Mouse (Mus musculus) lung, embryonic 16.5 days (tissue): ENCODE results near the gene Tsc22d1. TPM values are rescaled to one million over a fixed set of nuclear protein-coding genes. Genes with fewer than 3 reads are reported as not detected.

Source experiments
- ATAC-seq: fragments of 200-750 bp; cut with Nextera tagmentation; 2 replicates; pipeline ENCODE4 v1.8.0; 2017; ENCODE audit warnings: low read depth, mild to moderate bottlenecking, moderate library complexity
- H3K27ac ChIP-seq: fragments of 300-500 bp; sonication (generic); 2 replicates; pipeline ENCODE4 v1.5.1; 2014; ENCODE audit warnings: mild to moderate bottlenecking, control low read depth, low read length
- H3K27me3 ChIP-seq: fragments of 300-500 bp; sonication (generic); 2 replicates; pipeline ENCODE4 v1.6.1; 2014; ENCODE audit warnings: low read depth, low read length, mixed read lengths; ENCODE audit not compliant: control insufficient read depth, insufficient read depth
- H3K36me3 ChIP-seq: fragments of 300-500 bp; sonication (generic); 2 replicates; pipeline ENCODE4 v1.6.1; 2014; ENCODE audit warnings: low read length; ENCODE audit not compliant: control insufficient read depth, insufficient read depth
- H3K4me1 ChIP-seq: fragments of 300-500 bp; sonication (generic); replicated peaks from 2 replicates; pipeline ENCODE4 v1.6.1; 2014; ENCODE audit warnings: low read length, mixed read lengths; ENCODE audit not compliant: control insufficient read depth, insufficient read depth
- H3K4me2 ChIP-seq: fragments of 300-500 bp; sonication (generic); 2 replicates; pipeline ENCODE4 v1.6.1; 2014; ENCODE audit warnings: low read depth, low read length, control low read depth
- H3K4me3 ChIP-seq: fragments of 300-500 bp; sonication (generic); 2 replicates; pipeline ENCODE4 v1.5.1; 2014; ENCODE audit warnings: mild to moderate bottlenecking, low read length, control low read depth
- H3K9ac ChIP-seq: fragments of 300-500 bp; sonication (generic); 2 replicates; pipeline ENCODE4 v1.6.1; 2014; ENCODE audit warnings: low read length, control low read depth
- H3K9me3 ChIP-seq: fragments of 300-500 bp; sonication (generic); 2 replicates; pipeline ENCODE4 v1.6.1; 2016; ENCODE audit warnings: low read length; ENCODE audit not compliant: control insufficient read depth
- WGBS: fragments of 180-500 bp; shearing (Covaris S2); extraction: QIAGEN DNeasy Blood & Tissue Kit; methylation state at CpG from one replicate; pipeline ENCODE4 v1.1.7; 2014; 5-methylcytosine and 5-hydroxymethylcytosine counted together
- polyA plus RNA-seq: library from polyadenylated mRNA; unstranded; fragments of >200 nt; fragmentation: Nextera tagmentation; extraction: Ambion mirVana; gene quantifications from 2 replicates; pipeline ENCODE4 v1.2.1, GENCODE M21; 2015

Tsc22d1 gene
- polyA plus RNA-seq, 1 experiment from 2014 or later: 737 TPM

GRCm38 (mm10) chr14:76528641-76529040, 113.9 kb downstream of the Tsc22d1 start:
- Histone ChIP-seq H3K9me3 (no peaks in the 10 kb centered on the region), H3K4me2 (no peak overlapping the region), H3K4me3 (no peak overlapping the region), H3K27ac (no peak overlapping the region), H3K36me3 (no peaks in the 10 kb centered on the region), H3K9ac (no peak overlapping the region), H3K4me1 (peaks cover 18% of the 10 kb centered on the region), H3K27me3 (no peaks in the 10 kb centered on the region)
- no peak for ATAC-seq
- 20% methylated on average over 5 of the region's 5 CpGs for WGBS

GRCm38 (mm10) chr14:76531027-76531660, 116.4 kb downstream of the Tsc22d1 start:
- Histone ChIP-seq H3K27me3 (no peaks in the 10 kb centered on the region), H3K9ac (no peak overlapping the region), H3K9me3 (no peaks in the 10 kb centered on the region), H3K27ac (no peak overlapping the region), H3K4me3 (no peak overlapping the region), H3K4me1 (peaks cover 18% of the 10 kb centered on the region), H3K4me2 (no peak overlapping the region), H3K36me3 (no peaks in the 10 kb centered on the region)
- ATAC-seq: no peak
- WGBS: 88% methylated on average over 7 of the region's 7 CpGs

GRCm38 (mm10) chr14:76532257-76533169, 117.8 kb downstream of the Tsc22d1 start:
- H3K36me3 ChIP-seq: no peaks in the 10 kb centered on the region
- H3K27ac ChIP-seq: peak overlapping the region; percentile 12; the same call in 1 of the 2 replicates
- H3K4me1 ChIP-seq: peaks cover 22% of the 10 kb centered on the region
- H3K4me2 ChIP-seq: peak overlapping the region; percentile 41
- ATAC-seq: peak; percentile 57
- peak overlapping the region; percentile 30 for H3K9ac ChIP-seq
- H3K4me3 ChIP-seq: peak overlapping the region; percentile 20
- no peaks in the 10 kb centered on the region for H3K9me3 ChIP-seq
- WGBS: 42% methylated on average over 20 of the region's 20 CpGs
- no peaks in the 10 kb centered on the region for H3K27me3 ChIP-seq

GRCm38 (mm10) chr14:76533170-76533815, 118.5 kb downstream of the Tsc22d1 start:
- peak; percentile 18; the same call in 1 of the 2 replicates for ATAC-seq
- H3K4me2 ChIP-seq: peak overlapping the region; percentile 41
- peaks cover 16% of the 10 kb centered on the region for H3K4me1 ChIP-seq
- 21% methylated on average over 10 of the region's 10 CpGs for WGBS
- no peaks in the 10 kb centered on the region for H3K36me3 ChIP-seq
- peak overlapping the region; percentile 12; the same call in 1 of the 2 replicates for H3K27ac ChIP-seq
- H3K4me3 ChIP-seq: peak overlapping the region; percentile 20
- H3K27me3 ChIP-seq: no peaks in the 10 kb centered on the region
- H3K9me3 ChIP-seq: no peaks in the 10 kb centered on the region
- peak overlapping the region; percentile 30 for H3K9ac ChIP-seq

GRCm38 (mm10) chr14:76535096-76535495, 120.3 kb downstream of the Tsc22d1 start:
- no peak for ATAC-seq
- peaks cover 13% of the 10 kb centered on the region for H3K4me1 ChIP-seq
- no peaks in the 10 kb centered on the region for H3K36me3 ChIP-seq
- WGBS: 80% methylated on average over 1 of the region's 1 CpGs
- no peak overlapping the region for H3K4me2 ChIP-seq
- no peaks in the 10 kb centered on the region for H3K27me3 ChIP-seq
- H3K9me3 ChIP-seq: no peaks in the 10 kb centered on the region
- no peak overlapping the region for H3K9ac ChIP-seq
- no peak overlapping the region for H3K4me3 ChIP-seq
- H3K27ac ChIP-seq: no peak overlapping the region

GRCm38 (mm10) chr14:76536921-76537320, 122.2 kb downstream of the Tsc22d1 start:
- 28% methylated on average over 6 of the region's 6 CpGs for WGBS
- no peak overlapping the region for H3K4me2 ChIP-seq
- ATAC-seq: peak; percentile 76
- H3K27ac ChIP-seq: no peak overlapping the region; the same call in 1 of the 2 replicates
- no peaks in the 10 kb centered on the region for H3K36me3 ChIP-seq
- H3K4me1 ChIP-seq: peaks cover 13% of the 10 kb centered on the region
- no peaks in the 10 kb centered on the region for H3K27me3 ChIP-seq
- H3K9ac ChIP-seq: no peak overlapping the region
- no peaks in the 10 kb centered on the region for H3K9me3 ChIP-seq
- H3K4me3 ChIP-seq: no peak overlapping the region

- Histone ChIP-seq H3K4me1 (peaks cover 3% of the 10 kb centered on the region; the same call in 1 of the 2 replicates), H3K9ac (no peak overlapping the region), H3K4me2 (no peak overlapping the region), H3K9me3 (no peaks in the 10 kb centered on the region), H3K36me3 (no peaks in the 10 kb centered on the region), H3K4me3 (no peak overlapping the region), H3K27ac (no peak overlapping the region), H3K27me3 (no peaks in the 10 kb centered on the region)
- 88% methylated on average over 5 of the region's 5 CpGs for WGBS
- ATAC-seq: no peak
Measured at GRCm38 (mm10) chr14:76540005-76540670, 125.4 kb downstream of the Tsc22d1 start.

- no peak overlapping the region for H3K9ac ChIP-seq
Measured at GRCm38 (mm10) chr14:76541341-76541740, 126.6 kb downstream of the Tsc22d1 start.

More at GRCm38 (mm10) chr14:76541341-76541740, 126.6 kb downstream of the Tsc22d1 start:
- Histone ChIP-seq H3K4me3 (no peak overlapping the region), H3K4me2 (no peak overlapping the region), H3K27ac (no peak overlapping the region), H3K4me1 (peaks cover 3% of the 10 kb centered on the region; the same call in 1 of the 2 replicates), H3K27me3 (no peaks in the 10 kb centered on the region), H3K9me3 (no peaks in the 10 kb centered on the region), H3K36me3 (no peaks in the 10 kb centered on the region)
- ATAC-seq: no peak
- WGBS: 36% methylated on average over 2 of the region's 2 CpGs
